Mouse (Mus musculus): ENCODE data around the gene 2010111I01Rik. TPM values are rescaled to one million over a fixed set of nuclear protein-coding genes. Genes with fewer than 3 reads are reported as not detected.
"Not testable (repeated sequence)": the region's sequence is repeated elsewhere in the genome, so short reads cannot be mapped to it uniquely, and the experiment has no call there.

The 2010111I01Rik gene
- total RNA-seq, 2 experiments from 2014 or later: 61.5 to 67.5 TPM

DNA sequence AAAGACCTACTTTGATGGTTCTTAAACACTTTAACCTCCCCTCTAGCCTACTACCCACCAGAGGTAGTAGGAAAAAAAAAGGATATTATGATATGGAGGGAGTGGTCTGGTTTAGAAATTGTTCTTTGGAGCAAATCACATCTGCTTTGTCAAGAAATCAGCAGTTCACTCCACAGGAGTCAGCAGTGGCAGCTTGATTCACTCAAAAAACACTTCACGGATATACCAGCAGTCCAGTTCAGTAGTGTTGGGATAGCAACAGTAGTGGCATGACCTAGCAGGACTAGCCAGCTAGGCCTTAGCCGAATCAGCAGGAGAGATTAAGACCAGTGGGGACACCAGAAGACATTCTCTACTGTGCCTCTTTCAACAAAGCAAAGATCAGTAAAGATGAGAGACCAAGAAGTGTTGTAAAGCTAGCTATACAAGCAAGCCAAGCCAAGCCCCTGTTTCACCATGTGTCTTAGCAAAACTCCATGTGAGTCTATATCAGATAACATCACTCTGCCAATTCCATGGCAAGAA is 110.7 kb downstream of the 2010111I01Rik start:
- DNase-seq: no peak

DNA sequence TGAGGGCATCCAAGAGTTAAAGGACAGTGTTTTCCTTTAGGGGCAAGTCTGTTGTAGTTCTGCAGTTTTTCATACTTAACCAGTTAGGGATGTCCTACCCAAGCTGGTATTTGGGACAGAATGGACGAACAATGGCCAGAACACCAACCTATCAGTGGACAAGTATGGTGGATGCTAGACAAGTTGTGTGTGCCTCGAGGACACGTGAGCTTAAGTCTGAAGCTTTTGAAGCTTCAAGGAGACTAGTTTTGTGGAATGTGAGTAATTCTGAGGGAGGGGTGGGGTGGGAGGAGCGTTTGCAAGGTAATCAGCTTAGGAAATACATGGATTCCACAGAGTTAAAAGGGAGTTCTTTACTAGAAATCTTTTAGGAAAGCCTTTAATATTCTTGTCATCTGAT is 115.5 kb downstream of the 2010111I01Rik start:
- DNase-seq: no peak

DNA sequence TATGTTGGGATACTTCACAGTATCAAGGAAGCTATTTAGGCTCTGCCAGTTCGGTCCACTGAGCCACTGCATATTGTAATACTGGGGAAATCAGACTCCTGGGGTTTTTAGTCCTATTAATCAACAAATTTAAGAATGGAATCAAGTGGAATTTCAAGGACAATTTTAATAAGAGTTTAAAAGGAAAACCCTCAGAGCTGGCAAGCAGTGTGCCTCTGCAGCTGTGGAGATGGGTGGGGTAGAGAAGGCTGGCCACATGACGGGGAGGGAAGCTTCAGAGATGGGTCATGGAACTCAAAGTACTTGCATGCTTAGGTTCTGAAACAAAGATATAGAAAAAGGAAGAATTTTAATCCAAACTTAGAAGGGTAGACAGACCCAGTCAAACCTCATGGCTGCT is 116.1 kb downstream of the 2010111I01Rik start:
- peak; percentile 26 for DNase-seq

DNA sequence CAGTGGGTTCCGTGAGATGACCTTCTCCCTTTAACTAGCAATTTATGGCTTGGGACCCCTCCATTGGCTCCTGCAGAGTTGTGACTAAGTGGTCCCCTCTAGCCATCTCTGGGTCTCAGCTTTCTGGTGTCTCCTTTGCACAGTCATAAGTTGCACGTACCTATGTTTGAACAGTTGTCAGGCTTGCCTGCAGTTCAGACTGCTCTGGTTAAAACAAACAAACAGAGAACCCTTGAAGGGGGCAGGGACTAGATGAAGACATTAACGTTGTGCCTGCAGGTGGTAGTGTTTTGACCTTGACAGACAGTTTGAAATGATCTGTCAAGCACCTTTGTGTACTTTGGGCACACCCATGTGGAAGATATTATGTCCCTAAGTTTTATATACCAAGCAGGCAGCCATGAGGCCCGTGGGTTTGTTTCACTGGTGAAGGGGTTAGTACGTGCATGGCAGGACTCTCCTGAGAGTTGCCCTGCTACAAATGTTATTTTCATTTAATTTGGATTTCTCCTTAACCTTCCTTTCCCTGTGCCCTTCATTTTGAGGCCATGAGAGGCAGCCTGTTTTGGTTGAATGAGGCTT is 118.0 kb downstream of the 2010111I01Rik start:
- DNase-seq: no peak

DNA sequence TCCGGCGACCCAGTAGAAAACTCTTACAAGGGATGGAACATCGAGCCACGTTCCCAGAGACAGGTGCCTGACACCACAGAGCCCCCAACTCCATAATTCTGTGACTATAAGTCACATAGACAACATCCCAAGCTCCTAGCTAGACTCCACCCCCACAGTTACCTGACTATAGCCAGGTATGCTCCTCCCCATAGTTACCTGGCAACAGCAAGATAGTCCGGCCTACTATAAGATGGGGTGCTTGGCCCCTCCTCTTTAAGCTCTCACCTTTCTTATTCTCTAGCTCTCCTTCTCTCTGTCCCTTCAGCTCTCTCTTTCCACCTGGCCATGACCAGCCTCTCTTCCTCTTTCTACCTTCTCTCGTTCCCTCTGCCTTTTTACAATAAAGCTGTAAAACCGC is 118.4 kb downstream of the 2010111I01Rik start:
- not testable (repeated sequence) for DNase-seq

DNA sequence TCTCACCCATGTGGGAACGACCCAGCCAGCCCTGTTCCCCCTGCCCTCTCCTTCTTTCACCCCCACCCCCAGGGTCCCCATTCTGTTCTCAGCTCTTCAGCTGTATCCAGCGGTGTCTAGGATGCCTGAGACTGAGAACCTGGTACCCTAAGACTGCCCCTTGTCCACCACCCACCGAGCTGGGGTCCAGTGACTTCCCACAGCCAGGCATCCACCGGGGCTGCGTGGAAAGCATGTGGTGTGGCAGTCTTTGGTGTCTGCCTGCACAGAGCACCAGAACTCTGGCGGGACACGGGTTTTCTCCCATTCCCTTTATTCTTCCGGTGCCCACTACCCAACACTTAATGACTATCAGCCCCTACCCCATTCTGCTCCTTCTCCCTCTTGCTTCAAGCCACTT is 119.0 kb downstream of the 2010111I01Rik start:
- DNase-seq: no peak

DNA sequence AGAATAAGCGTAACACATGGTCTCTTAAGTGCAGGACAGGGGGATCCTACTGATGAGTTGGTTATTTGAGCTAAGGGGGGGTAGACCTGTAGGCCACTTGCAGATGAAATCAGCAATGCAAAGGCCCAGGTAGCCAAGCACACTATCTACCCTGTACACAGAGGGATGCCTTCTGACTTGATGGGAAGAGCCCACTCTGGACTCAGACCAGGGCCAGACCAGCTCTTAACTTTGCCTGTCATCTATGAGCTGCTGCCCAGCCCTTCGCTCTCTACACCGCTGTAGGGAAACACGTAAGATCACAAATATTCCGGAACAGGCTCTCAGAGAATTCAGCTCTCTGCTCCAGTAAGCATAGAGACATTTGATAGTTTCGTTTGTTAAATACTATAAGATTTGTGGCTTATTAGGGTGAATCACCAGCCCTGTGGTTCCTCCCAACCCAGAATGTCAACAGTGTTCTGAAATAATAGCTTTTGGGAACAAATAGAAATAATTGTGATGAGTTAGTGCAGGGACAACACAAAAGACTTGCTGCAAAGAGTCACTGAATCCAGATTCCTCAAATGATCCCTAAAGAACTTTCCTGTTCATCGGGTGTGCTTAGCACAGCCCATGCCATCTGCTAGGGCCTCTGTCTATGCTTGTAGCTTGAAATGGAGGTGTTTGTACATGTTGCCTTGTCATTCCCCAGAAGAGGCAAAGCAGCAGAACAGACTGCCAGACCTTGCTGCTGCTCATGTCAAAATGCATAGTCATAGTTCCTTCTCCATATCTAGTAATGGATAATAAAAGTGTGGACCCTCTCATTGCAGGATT is 123.4 kb downstream of the 2010111I01Rik start:
- no peak for DNase-seq

DNA sequence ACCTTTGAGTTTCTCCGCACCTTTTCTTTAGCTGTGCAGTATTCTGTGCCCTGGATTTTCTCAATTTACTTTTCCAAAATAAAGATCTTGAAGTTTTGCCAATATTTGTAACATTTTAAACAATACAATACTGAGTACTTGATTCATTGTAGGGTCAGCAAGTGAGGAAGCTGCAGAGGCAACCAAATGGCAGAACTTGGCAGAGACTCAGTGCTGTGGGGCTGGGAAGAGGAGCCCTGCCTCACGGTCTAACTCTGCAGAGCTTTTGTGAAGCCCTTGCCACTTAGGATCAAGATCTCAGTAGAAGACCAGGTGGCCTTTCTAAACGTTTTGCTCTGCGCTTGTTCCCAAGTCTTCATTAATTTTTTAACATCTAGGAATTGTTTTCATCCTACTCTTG is 124.8 kb downstream of the 2010111I01Rik start:
- no peak for DNase-seq

DNA sequence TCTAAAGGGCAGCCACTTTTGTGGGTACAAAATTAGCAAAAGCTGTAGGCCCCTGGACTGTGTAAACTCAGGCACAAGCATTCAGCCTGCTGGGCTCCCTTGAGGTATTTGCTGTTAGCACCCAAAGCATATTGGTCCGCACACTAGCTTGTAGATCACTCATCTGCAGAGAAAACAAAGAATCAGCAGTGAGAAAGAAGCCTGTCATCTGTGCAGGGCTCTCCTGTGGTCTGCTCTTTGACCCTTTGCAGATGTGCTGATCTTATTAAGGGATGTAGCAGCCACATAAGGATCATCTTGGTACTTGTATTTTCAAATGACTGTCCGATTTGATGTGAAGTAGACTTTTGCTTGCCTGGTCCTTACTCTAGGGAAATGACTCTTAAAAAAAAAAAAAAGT is 126.6 kb downstream of the 2010111I01Rik start:
- DNase-seq: no peak

DNA sequence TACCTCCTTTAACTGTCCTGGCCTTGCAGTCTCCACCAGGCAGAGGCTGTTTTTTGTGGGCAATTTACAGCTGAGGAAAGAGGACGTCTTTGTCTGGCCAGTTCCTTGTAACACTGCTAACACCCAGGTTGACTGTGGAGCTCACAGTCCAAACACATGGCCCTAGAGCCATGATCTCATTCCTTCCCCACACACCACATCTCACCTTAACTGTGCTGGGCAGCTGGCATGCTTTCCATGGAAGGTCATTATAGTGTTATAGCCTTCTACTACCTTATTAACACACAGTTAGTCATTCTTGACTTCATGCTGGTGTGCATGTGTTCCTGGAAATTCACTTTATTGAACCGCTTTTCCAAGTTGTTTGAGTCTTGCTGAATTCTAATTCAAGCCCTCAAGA is 127.6 kb downstream of the 2010111I01Rik start:
- no peak for DNase-seq

DNA sequence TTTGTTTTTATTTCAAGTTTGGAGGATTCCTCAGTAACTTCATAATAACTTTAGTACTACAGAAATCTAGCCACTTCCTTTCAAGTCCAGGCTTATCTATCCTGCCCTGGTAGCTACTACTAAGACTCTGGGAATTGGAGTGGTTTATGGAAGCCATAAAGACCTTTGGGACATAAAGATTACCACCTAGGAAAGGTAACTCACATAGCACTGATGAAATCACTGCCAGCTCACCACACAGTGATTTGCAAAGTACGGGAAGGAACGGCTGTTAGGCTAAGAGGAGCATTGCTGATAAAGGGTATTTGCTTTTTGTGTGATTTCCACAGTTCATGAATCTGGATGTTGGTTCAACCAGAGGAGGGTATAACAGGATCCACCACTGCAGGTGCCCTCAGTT is 128.2 kb downstream of the 2010111I01Rik start:
- no peak for DNase-seq

DNA sequence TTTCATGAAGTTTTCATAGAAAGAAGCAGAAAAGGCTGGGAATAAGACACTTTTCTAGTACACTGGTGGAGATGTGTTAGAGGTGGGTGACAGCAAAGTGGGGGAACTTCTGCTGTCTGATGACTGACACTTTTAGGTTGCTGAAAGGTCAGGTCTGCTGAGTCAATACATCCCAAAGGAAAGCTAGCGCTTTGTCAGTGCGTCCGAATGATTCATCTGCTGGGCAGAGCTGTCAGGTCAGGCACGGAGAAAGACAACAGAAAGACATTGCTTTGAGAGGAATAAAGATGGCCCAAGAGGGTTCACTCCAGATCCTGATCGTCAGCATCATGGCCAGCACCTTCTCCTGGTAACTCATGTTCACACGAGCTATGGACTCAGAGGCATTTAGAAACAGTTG is 128.9 kb downstream of the 2010111I01Rik start:
- no peak for DNase-seq

DNA sequence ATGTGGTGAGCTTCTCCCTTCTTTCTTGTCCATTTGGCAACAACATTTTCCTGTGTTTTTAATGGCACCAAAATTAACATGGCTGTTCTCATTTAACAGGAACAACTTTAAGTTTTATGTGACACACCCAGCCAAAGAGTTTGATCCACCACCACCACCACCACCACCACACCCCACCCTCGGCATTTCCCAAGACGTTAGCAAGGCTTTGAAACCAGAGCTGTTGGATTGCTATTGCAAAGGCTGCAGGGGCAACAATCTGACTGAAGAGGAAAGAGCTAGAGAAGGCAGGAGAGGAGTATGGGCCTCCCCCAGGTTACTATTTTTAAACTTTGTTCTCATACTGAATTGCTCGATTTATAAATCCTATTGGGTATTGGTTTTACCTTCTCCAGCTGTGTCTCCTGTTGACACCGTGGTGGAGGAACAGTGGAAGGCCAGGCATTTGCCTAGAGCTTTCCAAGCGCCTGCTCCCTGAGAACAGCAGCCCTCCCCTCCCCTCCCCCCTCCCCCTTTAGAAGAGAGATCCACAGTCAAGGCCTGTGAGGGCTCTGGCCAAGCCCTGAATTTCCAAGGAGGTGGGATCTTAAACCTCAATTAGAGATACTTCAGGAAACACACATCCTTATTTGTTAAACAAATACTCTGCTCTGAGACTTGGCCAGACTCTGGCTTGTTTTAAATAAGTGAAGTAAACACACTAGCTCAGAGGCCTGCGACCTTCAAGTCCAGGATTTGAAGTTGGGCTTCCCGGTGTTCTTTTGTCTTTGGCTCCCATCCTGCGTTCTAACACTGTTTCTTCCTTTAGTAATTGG is 129.8 kb downstream of the 2010111I01Rik start:
- DNase-seq: no peak

DNA sequence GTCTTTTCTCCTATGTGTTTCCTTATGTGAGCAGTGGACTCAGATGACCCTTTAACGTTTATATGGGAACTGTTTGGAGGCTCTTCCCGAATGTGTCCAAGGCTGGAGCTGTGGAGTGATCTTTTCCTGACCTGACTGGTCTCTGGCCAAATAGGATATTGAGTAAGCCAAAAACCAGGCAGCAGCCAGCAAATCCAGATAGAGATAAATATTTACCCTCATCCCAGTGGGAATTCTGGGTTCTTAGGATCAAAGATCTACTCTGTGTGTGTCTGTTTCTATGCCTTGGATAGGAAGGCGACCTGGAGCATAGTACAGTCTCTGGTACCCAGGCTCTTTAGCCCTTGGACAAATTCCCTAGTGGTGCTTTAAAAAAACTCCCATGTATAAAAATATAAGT is 132.1 kb downstream of the 2010111I01Rik start:
- DNase-seq: no peak

DNA sequence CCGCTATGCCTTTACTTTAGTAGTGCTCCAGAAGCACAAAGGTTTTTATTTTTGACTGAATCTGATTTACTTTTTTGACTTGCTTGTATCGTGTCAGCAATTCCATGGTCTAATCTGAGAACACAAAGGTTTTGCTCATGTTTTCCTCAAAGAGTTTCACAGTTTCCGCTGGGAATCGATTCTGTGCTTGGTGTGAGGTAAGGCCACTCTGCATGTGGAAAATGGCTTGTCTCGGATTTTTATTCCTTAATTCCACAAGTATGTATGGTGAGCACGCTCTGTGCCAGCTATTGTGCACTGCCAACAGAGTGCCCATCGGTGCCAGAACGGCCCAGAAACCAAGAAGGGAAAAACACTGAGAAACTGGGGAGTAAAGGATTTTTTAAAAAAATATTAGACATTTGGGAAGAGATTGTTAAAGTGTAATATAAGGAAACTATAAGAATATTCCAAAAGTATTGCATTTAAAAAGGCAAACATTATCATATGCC is 132.8 kb downstream of the 2010111I01Rik start:
- no peak for DNase-seq

DNA sequence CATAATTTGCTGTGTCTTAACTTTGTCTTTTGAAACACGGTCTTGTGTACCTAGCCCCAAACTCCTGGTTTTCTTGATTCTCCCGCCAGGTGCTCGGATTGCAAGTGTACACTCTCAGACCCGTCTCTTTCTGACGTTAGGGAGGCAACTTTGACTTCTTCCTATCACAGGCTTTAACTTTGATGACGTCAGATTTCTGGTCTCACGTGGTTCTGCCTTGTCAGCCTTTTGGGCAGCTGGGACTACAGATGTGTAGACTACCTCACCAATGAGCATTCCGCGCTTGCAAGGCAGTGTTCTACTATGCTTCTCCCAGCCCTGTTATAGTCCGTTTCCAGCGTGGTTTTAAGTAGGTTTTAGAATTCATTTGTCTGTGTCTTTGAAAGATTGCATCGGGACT is 137.1 kb downstream of the 2010111I01Rik start:
- no peak for DNase-seq

DNA sequence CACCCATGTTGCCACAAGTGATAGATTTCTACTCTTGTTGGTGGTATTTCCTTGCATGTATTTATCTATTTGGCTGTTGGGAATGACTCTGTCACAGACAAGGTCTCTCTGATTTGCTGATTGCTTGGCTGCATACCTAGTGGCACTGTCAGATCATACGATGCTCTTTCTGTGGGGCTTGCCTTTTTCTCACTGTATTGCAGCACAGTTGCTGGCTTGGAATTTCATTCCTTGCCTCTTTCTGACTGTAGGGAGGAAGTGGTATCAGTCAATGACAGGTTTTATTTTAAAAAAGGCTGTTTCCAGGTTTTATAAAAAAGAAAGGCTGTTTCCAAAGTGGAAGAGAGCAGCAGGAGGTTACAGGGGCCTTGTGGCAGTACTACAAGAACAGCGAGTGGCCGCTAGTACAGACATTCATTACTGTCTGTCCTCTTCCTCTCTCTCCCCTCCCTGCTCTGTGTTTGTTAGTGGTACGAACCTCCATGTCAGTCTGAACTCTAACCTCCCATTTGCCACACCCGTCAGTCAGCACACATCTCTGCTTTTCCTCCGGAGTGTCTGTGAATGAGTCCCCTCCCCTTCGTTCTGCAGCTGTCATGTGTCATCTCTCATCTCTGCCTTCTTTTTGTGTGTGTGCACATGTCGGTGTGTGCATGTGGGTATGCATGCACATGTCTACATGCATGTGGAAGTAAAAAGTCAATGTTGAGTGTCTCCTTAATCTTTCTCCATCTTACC is 138.3 kb downstream of the 2010111I01Rik start:
- no peak for DNase-seq

DNA sequence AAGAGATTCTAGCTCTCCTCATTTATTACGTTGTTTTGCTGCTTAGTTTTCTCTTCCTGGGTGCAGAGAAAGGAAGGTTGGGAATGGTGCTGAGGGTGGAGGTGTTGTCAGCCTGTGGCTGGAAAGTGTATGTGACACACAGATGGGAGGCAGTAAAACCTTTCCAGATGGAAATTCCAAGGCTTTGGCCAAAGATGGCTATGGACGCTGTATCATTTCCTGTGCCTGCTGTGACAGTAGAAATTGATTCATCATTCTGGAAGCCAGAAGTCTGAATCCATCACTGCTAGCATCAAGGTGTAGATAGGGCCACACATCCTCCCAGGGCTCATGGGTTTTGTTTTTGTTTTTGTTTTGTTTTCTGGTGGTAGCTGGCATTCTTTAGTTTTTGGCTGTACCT is 141.9 kb downstream of the 2010111I01Rik start:
- no peak for DNase-seq

DNA sequence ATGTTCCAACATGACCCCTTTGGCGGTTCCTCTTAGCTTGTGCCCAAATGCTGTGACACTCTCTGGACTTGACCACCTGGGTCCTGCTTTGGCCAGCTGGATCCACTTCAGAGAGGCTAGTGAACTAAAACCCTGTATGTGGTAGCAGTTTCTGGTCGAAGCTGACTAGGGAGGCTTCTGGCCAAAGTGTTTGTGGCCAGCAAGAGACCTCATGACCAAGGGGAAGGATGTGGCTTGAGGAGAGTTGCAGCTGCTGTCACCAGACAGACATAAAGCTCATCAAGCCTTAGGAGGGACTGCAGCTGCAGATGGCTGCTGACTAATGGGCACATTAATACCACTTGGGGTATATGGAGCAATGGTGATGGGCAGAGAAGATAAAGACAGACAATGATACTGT is 143.9 kb downstream of the 2010111I01Rik start:
- DNase-seq: peak; percentile 72

DNA sequence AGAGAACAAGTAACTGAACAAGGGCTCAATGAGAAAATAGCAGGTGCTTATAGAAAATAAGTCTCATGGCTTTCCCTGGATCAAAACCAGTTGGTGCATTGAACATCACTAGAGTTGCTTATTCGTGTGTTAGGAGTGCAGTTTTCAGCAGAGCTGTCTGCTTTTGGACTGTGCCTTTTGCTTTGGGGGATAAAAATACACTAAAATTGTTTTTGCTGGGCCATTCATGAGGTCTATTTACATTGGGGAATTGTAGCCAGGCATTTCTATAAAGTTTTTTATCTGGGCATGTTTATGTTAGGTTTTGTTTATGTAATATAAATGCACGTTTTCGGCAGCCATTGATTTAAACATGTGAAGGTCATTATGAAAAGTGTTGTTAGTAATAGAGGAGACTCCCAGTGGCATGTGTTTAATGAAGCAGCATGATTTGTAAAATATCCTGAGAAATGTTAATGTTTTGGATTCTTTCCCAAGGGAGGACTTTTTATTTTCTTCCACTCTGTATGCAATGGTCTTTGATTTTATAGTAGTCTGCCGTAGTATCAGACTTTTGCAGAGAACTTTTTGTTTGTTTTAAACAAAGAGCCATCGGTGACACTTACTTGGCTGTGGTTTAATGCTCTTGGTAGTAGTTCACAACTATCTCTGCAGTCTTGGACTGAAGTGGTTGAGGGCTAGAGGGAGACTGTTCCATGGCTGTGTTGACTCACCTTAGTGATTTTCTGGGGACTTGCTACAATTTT is 146.8 kb downstream of the 2010111I01Rik start:
- no peak for DNase-seq

DNA sequence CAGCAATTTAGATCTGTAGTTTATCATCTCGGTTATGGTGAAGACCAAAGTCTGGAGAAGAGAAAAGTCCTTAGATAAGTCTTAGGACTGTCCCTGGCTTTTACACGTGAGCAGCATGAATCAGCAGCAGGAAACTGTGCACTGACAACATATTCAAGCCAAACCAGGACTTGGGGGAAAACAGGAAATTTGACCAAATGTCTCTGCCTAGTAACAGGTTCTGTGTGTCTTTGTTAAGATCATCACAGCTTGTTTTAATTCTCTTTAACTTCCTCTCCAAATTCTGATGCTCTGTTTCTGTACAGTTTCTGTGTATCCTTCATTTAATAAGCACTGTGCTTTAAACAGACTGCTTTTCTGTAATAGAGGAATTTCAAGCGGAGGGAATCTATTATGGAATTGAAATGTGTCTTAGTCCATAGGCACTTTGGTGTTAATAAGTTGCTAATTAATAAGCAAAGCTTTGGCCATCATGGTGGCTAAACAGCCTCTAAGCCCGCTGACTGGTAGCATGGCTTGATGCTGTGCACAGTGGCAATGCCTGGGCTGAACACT is 147.4 kb downstream of the 2010111I01Rik start:
- DNase-seq: no peak
